Mouse (Mus musculus) embryo, embryonic 11 days (tissue): ENCODE results near the gene Nlrp1a.

Source experiments
- DNase-seq: peaks from one replicate; pipeline ENCODE4 v3.0.0-alpha.2; 2015

The Nlrp1a gene

GRCm38 (mm10) chr11:71144661-71145060 is at the start of gene Nlrp1a:
TSS of gene Nlrp1a (minus strand) at chr11:71144704.
- no peak for DNase-seq

GRCm38 (mm10) chr11:71169633-71170032 is 25.1 kb upstream of the Nlrp1a start:
- no peak for DNase-seq

DNA sequence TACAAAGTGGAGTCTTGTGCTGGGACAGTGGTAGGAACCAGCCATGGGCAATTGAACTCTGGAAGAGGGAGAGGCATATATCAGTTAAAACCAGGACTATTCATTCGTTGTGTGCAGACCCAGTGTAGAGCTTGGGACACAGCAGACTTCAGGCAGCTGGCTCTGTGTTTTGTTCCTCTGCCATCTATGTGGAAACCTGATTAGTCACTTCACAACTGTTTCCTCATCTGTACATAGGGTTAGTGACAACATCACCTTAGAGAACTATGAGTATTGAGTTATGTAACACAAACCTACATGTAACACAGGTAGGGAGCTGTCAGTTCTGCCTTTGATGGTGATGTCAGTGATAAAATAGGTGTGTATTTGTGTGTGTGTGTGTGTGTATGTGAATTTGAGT is 19.6 kb upstream of the Nlrp1a start:
- DNase-seq, result no peak

DNA sequence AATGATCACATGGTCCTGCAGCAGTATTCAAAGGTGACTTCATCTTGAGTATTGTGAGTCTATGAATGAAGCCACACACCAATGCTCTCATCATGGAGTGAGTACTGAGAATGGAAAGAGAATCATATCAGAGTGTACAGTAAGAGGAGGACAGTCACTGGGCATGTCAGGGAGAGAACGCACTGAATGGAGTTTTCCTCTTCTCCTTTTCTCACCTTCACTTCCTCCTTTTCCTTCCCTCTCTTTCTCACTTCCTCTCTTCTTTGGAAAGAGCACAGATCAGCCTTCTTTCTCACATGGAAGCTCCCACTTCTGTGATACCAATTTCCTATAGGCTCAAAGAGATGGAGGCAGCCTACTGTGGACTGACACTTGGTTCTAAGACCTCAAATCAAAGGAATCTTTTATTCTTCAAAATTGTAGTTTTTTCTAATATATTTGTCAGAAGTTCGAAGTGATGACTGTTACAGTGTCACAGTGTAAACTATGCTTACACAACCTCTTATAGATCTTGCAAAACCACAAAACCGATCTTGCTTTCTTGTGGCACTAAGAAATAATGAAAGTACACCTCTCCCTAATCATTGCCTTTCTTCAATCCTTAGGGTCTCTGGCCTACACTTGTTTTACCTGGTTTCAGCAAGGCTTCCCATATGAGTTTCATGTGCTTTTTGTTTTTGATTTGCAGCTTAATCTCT is 15.1 kb upstream of the Nlrp1a start:
- DNase-seq, result no peak

DNA sequence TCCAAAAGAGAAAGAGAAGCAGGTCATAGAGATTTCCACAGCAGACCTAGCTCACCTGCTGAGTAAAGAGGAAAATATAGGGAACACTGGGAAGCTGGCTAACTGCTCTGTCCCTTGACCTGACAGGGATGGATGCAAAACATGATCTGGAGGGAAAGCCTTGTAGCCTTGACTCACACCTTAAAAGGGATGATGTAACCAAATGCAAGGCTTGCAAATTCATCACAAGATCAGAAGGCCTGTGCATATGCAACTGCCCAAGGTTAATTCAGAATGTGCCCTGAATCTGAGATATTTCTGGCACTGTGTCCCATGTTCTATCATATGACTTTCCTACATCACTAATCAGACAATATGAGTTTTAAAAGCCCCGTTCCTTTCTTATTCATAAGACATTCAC is 10.8 kb upstream of the Nlrp1a start:
- DNase-seq, result no peak

DNA sequence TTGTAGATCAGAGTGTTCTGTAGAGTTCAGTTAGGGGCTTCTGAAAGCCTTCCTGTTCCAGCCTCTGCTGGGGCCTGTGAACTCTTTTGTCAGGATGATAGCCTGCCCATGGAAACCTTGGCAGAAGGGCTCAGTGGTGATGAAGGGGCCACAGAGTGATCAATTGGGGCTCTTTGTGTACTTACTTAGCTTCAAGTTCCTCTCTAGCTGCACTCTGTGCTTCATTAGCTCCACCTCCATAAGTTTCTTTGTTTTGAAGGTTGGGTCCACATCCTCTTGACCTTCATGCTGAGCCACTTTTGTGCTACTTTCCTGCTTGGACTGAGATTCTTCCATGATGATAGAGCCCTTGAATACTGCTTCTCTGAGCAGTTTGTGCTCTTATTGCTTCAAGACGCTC is 2.5 kb downstream of the Nlrp1a start:
- DNase-seq, result no peak

DNA sequence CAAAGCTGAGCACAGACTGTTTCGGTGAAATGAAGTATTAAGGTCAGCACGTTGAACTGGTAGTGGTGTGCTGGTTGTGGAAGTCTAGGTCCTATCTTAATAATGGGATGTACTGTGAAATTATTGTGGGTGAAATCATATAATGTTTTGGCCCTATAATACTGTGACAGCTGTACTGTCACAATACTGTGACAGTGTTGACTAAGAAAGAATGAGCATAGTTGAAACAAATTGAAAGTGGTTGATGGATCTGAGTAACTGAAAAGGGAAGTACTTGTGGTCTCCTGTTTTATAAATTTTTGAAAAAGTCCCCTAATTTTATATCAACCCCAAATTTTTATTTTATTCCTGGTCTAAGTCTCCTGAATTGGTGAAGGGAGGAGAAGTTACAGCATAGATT is 37.4 kb downstream of the Nlrp1a start:
- DNase-seq, result no peak

- DNase-seq, result no peak
These were observed 38.1 kb downstream of the Nlrp1a start for GRCm38 (mm10) chr11:71106261-71107021.

DNA sequence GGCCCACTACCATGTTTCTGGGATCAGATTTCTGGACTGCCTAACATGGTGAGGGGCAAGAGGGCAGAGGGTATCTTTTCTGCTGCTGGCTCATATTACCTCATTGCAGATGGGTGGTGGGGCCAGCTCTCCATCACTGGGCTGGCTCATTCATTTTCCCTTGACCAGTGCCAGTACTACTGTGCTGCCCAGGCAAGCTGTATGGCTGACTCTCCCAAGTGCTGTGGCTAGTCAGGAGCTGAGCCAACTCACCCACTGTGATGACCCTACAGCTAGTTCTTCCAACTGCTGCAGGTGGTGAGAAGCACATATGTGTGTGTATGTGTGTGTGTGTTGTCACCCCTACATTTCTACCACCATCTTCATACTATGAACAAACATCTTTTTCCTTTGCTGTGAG is 40.6 kb downstream of the Nlrp1a start:
- no peak for DNase-seq

GRCm38 (mm10) chr11:71076342-71076741 is 68.2 kb downstream of the Nlrp1a start:
- no peak for DNase-seq

DNA sequence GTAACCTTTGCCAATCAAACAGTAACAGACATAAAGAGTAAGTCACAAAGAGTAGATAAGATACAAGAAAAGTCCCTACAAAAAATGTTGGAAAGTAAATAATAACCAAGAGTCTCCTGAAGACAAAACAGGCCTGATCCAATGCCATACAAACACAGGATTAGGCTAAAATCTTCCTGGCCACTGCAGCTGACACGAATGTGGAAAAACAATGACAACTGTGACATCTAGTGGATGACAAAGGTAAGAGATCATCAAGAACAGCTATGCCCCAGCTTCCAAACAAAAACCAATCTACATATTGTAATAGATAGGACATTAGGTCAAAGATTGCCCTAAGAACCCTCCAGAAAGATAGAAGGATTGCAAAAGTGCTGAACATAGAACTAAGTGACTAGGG is 92.0 kb downstream of the Nlrp1a start:
- peak; percentile 57 for DNase-seq
